Mouse (Mus musculus) frontal cortex, postnatal 10 days (tissue): ENCODE measurements around the gene Vmn1r215.
"Not testable (repeated sequence)": the region's sequence is repeated elsewhere in the genome, so short reads cannot be mapped to it uniquely, and the experiment has no call there.

ENCODE experiments used
- DNase-seq, 2 experiments: peaks; one replicate each; pipeline ENCODE4 v3.0.0; 2022; ENCODE audit warnings: low spot score in 2 of 2, mixed read lengths in 1 of 2

The Vmn1r215 gene

DNA sequence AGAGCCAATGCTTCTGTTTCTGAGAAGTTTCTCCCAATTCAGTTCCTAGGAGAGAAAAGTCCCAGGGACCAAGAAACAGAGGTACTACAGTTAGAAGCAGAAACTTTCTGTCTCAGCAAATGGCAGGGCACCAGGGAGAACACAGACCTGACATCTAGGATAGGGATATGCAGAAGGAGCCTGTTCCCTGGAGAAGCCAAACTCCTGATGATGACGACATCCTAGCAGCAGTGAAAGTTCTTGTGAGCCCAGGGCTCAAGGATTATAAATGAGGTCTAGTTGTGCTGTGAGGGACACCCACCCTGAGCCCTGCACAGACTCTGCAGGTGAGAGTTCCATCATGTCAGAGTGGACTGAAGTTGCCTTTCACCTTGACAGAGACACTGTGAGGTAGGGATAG lies at the start of gene Vmn1r215:
TSS of gene Vmn1r215 (plus strand) at position 301 of the 400 bp plus-strand sequence.
- no peak for DNase-seq

DNA sequence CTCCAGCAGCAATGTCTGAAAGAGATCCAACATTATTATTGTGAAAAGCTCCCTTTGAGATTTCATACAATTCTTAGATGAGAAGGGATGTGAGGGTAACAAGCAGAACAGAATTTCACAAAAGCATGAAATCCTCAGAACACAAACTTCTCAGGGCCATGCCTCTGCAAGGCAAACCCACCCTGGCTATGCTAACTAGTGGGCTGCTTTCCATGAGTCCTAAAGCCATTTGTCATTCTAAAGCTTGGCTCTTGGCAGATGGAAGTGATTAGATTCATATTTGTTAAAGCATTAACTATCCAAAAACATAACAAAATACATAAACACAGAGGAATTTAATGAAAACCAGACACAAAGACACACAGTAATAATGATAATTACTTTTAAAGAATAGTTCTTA lies 49.7 kb upstream of the Vmn1r215 start:
- no peak for DNase-seq

DNA sequence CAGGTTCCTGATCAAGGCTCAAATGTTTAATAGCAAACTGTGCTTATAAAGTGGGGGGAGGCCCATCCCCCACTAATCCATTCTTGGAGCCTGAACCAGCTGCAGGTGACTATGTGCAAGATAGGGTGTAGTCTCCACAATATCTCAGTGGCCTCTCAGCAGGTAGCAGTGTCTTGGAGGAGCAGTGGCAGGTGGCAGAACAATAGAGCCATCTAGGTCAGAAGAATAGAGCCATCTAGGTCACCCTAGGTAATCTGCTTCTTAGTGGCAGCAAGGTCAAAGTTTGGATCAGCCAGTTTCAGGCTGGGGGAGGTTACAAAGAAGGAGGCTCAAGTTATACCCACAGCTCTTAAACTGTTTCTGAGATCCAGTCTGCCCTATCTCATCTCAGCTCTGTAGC lies 43.0 kb upstream of the Vmn1r215 start:
- DNase-seq, result no peak

DNA sequence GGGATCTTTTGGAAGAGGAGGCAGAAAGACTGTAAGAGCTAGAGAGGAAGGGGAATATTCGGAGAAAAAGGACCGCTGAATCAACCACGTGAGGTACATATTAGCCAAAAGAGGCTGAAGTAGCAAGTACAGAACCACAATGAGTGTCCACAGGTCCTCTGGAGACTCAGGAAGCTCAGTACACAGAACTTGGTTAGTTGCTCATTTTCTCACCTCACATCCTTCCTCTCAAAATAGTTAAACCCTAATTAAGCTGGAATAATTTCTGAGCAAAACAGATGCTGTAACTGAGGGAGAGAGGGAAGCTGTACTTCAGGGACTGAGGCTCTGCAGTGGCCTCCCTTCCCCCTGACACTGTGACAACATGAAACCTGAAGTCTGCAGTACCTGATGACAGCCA lies 37.7 kb upstream of the Vmn1r215 start, which contains the start of gene Vmn1r214:
TSS of gene Vmn1r214 (plus strand) at position 301 of the 400 bp plus-strand sequence.
- no peak for DNase-seq

DNA sequence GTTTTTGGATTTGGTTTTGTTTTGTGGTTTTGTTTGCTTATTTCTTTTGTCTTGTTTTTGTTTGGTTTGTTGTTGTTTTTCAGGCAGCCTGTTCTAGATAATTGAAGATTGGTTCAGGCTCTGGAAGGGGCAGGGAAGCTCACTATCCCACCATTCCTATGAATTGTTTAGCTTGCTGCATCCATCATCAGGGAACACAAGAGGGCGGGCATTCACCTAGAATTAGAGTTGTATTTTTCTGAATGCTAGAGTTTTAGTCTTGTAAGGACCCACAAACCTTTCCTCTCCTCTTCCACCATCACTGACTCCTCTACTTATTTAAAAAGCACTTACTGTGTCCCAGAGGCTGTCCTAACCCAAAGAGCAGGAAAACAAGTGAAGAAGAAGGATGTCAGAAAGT lies 10.0 kb upstream of the Vmn1r215 start:
- no peak for DNase-seq

DNA sequence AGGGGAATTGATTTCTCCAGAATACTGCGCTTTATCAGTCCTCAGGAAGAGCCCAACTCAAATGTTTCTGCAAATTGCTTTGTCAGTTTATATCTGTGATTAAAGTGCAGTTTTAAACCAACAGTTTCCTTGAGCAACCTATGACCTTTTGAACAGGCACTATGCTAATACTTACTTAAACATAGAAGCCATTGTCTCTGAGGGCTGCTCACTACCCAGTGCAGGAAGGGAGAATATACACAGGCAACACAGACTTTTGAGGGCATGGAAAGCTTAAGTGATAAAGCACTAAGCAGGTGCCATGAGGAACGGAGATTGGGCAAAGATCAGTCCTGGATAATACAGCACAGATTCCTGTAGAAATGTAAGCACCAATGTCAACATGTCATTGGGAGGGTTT lies 1.5 kb downstream of the Vmn1r215 start:
- no peak for DNase-seq

DNA sequence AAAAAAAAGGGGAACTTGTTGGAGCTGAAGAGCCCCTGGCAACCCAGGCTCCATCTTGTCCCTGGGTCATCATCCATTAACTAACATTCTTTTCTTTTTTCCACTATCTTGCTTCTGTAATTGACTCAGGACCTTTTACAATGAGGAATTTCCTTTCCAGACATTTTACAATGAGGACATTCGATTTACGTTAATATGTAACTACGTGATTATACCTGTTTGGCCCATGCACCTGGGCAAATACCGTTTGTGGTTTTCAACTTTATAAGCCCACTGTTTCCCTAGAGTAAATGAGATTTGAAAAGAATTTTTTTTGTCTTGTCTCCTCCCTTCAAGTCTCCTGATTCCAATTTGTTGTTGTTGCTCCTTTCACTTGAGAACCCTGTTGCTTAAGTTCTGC lies 26.6 kb downstream of the Vmn1r215 start:
- DNase-seq, result no peak

DNA sequence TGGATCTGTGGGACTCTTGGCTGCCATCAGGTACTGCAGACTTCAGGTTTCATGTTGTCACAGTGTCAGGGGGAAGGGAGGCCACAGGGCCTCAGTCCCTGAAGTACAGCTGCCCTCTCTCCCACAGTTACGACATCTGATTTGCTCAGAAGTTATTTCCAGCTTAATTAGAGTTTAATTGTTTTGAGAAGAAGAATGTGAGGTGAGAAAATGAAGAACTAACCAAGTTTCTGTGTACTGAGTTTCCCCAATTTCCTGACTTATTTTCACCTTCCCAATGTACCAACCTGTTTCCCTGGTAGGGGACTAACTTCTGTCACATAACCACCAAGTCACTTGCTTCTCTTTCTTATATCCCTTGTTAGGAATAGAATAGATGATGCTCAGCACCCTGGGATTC lies 50.3 kb downstream of the Vmn1r215 start, which contains the start of gene Vmn1r217:
TSS of gene Vmn1r217 (minus strand) at position 101 of the 400 bp plus-strand sequence.
- not testable (repeated sequence) for DNase-seq

DNA sequence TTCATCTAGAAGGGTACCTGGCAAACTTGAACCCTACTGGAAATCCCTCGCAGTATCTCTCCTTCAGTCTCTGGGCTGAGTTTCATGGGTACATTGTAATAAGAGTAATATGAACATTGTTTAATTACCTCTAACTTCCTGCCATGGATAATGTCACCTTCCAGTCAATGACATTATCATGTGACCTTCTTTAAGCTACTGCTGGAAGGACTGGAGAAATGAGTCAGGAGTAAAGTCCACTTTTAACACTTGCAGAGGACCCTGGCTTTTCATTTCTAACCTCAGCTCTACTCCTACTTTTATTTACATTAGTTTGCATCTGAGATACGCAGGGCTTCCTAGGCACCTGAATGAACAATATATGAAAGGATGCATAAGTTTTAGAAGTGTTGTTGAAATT lies 52.8 kb downstream of the Vmn1r215 start:
- DNase-seq, result no peak
